In the genomic region with DNA sequence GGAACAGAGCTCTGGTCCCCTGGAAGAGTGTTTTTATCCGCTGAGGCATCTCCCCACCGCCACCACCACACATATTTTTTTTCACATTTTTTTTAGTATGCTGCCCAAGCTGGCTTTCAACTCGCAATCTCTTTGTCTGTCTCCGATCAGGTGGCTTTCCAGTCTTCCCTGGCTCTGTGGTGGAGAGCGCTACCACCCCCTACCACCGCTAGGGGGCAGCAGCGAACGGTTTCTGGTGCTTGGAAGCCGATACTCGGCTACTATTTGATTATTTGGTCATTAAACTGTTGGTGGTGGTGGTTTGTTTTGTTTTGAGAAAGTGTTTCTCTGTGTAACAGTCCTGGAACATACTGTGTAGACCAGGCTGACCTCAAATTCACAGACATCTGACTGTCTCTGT, we compare ENCODE assay signal across 8 mouse cellular contexts. TPM values are rescaled to one million over a fixed set of nuclear protein-coding genes. Genes with fewer than 3 reads are reported as not detected.
DNase-seq lines count a peak whose midpoint lies in the region; ATAC-seq and TF ChIP-seq lines count a peak whose summit lies in the region.
"Had no signal": no experiment of that assay in that cellular context is flagged by ENCODE, and none has a peak within 500 bp of the region (broad histone marks: within the 10 kb centered on the region; RNA-seq: fewer than 3 reads in every experiment).

No protein-coding gene starts in this region.

- TF ChIP-seq POLR2A in ES-Bruce4 (IDR thresholded peaks at IDR 0.05; ENCODE audit: insufficient read depth, low read length), result no peak

- no peaks in the 10 kb centered on the region for H3K4me1 ChIP-seq in ES-Bruce4 (ENCODE audit: control insufficient read depth, insufficient read depth, low read length)
- H3K4me1 ChIP-seq in lung, postnatal 0 days (ENCODE audit: insufficient read depth, low read depth, low read length), result no peaks in the 10 kb centered on the region
- H3K4me1 ChIP-seq: liver, embryonic 15.5 days had no signal

- H3K27me3 ChIP-seq in ES-Bruce4 (ENCODE audit: control insufficient read depth, insufficient read depth, low read length, poor library complexity, severe bottlenecking), result no peaks in the 10 kb centered on the region
- no peaks in the 10 kb centered on the region for H3K27me3 ChIP-seq in lung, postnatal 0 days (replicated peaks; ENCODE audit: insufficient read depth, low read length)
- H3K27me3 ChIP-seq: liver, embryonic 15.5 days had no signal

- peak; percentile 89 for TF ChIP-seq CTCF in ES-Bruce4 (IDR thresholded peaks at IDR 0.05; ENCODE audit: low read depth, low read length)
- peak; percentile 83 for TF ChIP-seq CTCF in lung, postnatal 0 days (IDR thresholded peaks at IDR 0.05)

- no peak overlapping the region for H3K27ac ChIP-seq in ES-Bruce4 (ENCODE audit: insufficient read depth, low read length)
- H3K27ac ChIP-seq in lung, postnatal 0 days (ENCODE audit: low read length), result no peak overlapping the region
- H3K27ac ChIP-seq: liver, embryonic 15.5 days had no signal

- H3K36me3 ChIP-seq in ES-Bruce4 (ENCODE audit: control insufficient read depth, insufficient read depth, low read length, poor library complexity, severe bottlenecking), result no peaks in the 10 kb centered on the region
- H3K36me3 ChIP-seq in lung, postnatal 0 days (ENCODE audit: insufficient read depth, low read length), result no peaks in the 10 kb centered on the region
- H3K36me3 ChIP-seq: liver, embryonic 15.5 days had no signal

- H3K4me2 ChIP-seq in lung, postnatal 0 days (replicated peaks; ENCODE audit: low read depth, low read length), result no peak overlapping the region
- H3K4me2 ChIP-seq: liver, embryonic 15.5 days had no signal

- TF ChIP-seq EP300 in ES-Bruce4 (IDR thresholded peaks at IDR 0.05; ENCODE audit: insufficient read depth, low read depth, low read length), result no peak
- no peak for TF ChIP-seq EP300 in lung, postnatal 0 days (IDR thresholded peaks at IDR 0.05)

- DNase-seq in kidney, adult 9 months, result peak; percentile 23
- no peak for DNase-seq in kidney, adult 11 months
- peak; percentile 58 for DNase-seq in adrenal gland, postnatal 14 days
- peak; percentile 56 for DNase-seq in lung, postnatal 0 days (ENCODE audit: low spot score)
- peak; percentile 21 for DNase-seq in thymus, postnatal 0 days (ENCODE audit: low spot score)

- H3K9me3 ChIP-seq in ES-Bruce4 (replicated peaks; ENCODE audit: control insufficient read depth, insufficient read depth, low read length, poor library complexity, severe bottlenecking), result no peaks in the 10 kb centered on the region
- H3K9me3 ChIP-seq in lung, postnatal 0 days (ENCODE audit: low read length), result no peaks in the 10 kb centered on the region
- H3K9me3 ChIP-seq: liver, embryonic 15.5 days had no signal

- H3K4me3 ChIP-seq in ES-Bruce4 (ENCODE audit: low read depth, low read length), result no peak overlapping the region
- no peak overlapping the region for H3K4me3 ChIP-seq in lung, postnatal 0 days (ENCODE audit: low read depth, low read length)
- H3K4me3 ChIP-seq: liver, embryonic 15.5 days had no signal

- peak; percentile 67; the same call in 1 of the 2 replicates for ATAC-seq in erythroblast, adult 5-6 weeks (replicated peaks; ENCODE audit: low FRiP score, poor library complexity, severe bottlenecking)
- no peak for ATAC-seq in lung, postnatal 0 days

- 10% methylated on average over 10 of the region's 10 CpGs for WGBS in lung, postnatal 0 days

- H3K9ac ChIP-seq in ES-Bruce4 (ENCODE audit: low read depth, poor library complexity, severe bottlenecking), result no peak overlapping the region
- no peak overlapping the region for H3K9ac ChIP-seq in lung, postnatal 0 days (replicated peaks; ENCODE audit: low read depth)
- H3K9ac ChIP-seq: liver, embryonic 15.5 days had no signal

RNA-seq across cellular contexts. Expression of a gene that starts 18.7 kb away (rescaled TPM):
- 402 and 415 TPM in 2 replicates for polyA plus RNA-seq in ES-Bruce4 (2011; ENCODE audit: insufficient read depth, insufficient read length, low read depth, missing spikeins)
- total RNA-seq in adrenal gland, postnatal 14 days (2021), result 38.0 and 51.0 TPM in 2 replicates
- total RNA-seq in erythroblast, adult 5-6 weeks (2015; ENCODE audit: low replicate concordance), result 21.1 and 35.5 TPM in 2 replicates
- 82.0 and 106 TPM in 2 replicates for total RNA-seq in erythroblast, adult 5-6 weeks (2017; ENCODE audit: low replicate concordance)
- polyA plus RNA-seq in lung, postnatal 0 days (2015; fragmentation: Nextera tagmentation; extraction: Ambion mirVana), result 46.4 and 46.5 TPM in 2 replicates
- polyA plus RNA-seq in thymus, postnatal 0 days (2015; fragmentation: Nextera tagmentation; extraction: Ambion mirVana), result 394 and 415 TPM in 2 replicates

RNA-seq across cellular contexts. Expression of a gene that starts 27.1 kb away (rescaled TPM):
- 52.3 and 61.0 TPM in 2 replicates for polyA plus RNA-seq in ES-Bruce4 (2011; ENCODE audit: insufficient read depth, insufficient read length, low read depth, missing spikeins)
- total RNA-seq in adrenal gland, postnatal 14 days (2021), result 16.6 and 19.4 TPM in 2 replicates
- total RNA-seq in erythroblast, adult 5-6 weeks (2015; ENCODE audit: low replicate concordance), result 0.77 TPM in 1 of 2 replicates, not detected in the other
- not detected in 2 replicates for total RNA-seq in erythroblast, adult 5-6 weeks (2017; ENCODE audit: low replicate concordance)
- polyA plus RNA-seq in lung, postnatal 0 days (2015; fragmentation: Nextera tagmentation; extraction: Ambion mirVana), result 24.5 and 31.5 TPM in 2 replicates
- 8.5 and 10.5 TPM in 2 replicates for polyA plus RNA-seq in thymus, postnatal 0 days (2015; fragmentation: Nextera tagmentation; extraction: Ambion mirVana)
